Mouse (Mus musculus) left cerebral cortex, adult 11 months (tissue): ENCODE measurements at regions not wholly inside any gene's neighbourhood (a gene's known extent, or its start where the extent isn't known, plus 50 kb on each side); places are given as distances from the start of the nearest gene placed in this dataset.
A peak's percentile ranks its signal among the peaks of the same experiment; 100 is the strongest.

Experiments used
- DNase-seq: peaks from one replicate; pipeline ENCODE4 v3.0.0; 2022; ENCODE audit warnings: low spot score

GRCm38 (mm10) chr5:41206462-41206861 is 501.5 kb downstream of the Rab28 start:
- no peak for DNase-seq

- no peak for DNase-seq
These were observed 503.5 kb downstream of the Rab28 start for GRCm38 (mm10) chr5:41204417-41204816.

GRCm38 (mm10) chr5:41187193-41187592 is 520.8 kb downstream of the Rab28 start:
- no peak for DNase-seq

- no peak for DNase-seq
These were observed 530.7 kb downstream of the Rab28 start for GRCm38 (mm10) chr5:41177220-41177619.

GRCm38 (mm10) chr5:41165870-41166626 is 541.9 kb downstream of the Rab28 start:
- DNase-seq: no peak

GRCm38 (mm10) chr5:41125050-41125449 is 582.9 kb downstream of the Rab28 start:
- DNase-seq: peak; percentile 7

- DNase-seq: no peak
These were observed 590.3 kb downstream of the Rab28 start for GRCm38 (mm10) chr5:41117658-41118057.

GRCm38 (mm10) chr5:41087773-41088172 is 620.2 kb downstream of the Rab28 start:
- DNase-seq: no peak

GRCm38 (mm10) chr5:41076412-41076811 is 631.5 kb downstream of the Rab28 start:
- DNase-seq: peak; percentile 9

- DNase-seq: no peak
These were observed 646.3 kb downstream of the Rab28 start for GRCm38 (mm10) chr5:41061646-41062045.

- no peak for DNase-seq
These were observed 646.7 kb downstream of the Rab28 start for GRCm38 (mm10) chr5:41061222-41061621.

- no peak for DNase-seq
These were observed 649.9 kb downstream of the Rab28 start for GRCm38 (mm10) chr5:41058015-41058414.

GRCm38 (mm10) chr5:41051948-41052347 is 656.0 kb downstream of the Rab28 start:
- DNase-seq: no peak

GRCm38 (mm10) chr5:41048515-41048914 is 659.4 kb downstream of the Rab28 start:
- no peak for DNase-seq

GRCm38 (mm10) chr5:41045221-41045620 is 662.7 kb downstream of the Rab28 start:
- DNase-seq: no peak

GRCm38 (mm10) chr5:41044465-41044864 is 663.5 kb downstream of the Rab28 start:
- peak; percentile 54 for DNase-seq

- DNase-seq: no peak
These were observed 669.2 kb downstream of the Rab28 start for GRCm38 (mm10) chr5:41038790-41039189.

GRCm38 (mm10) chr5:41006692-41007091 is 701.3 kb downstream of the Rab28 start:
- no peak for DNase-seq

GRCm38 (mm10) chr5:40986562-40986961 is 721.4 kb downstream of the Rab28 start:
- DNase-seq: no peak

GRCm38 (mm10) chr5:40974892-40975291 is 733.1 kb downstream of the Rab28 start:
- no peak for DNase-seq

- DNase-seq: peak; percentile 70
These were observed 754.9 kb downstream of the Rab28 start for GRCm38 (mm10) chr5:40952901-40953595.

- no peak for DNase-seq
These were observed 778.8 kb downstream of the Rab28 start for GRCm38 (mm10) chr5:40929127-40929526.

GRCm38 (mm10) chr5:40920920-40921319 is 787.0 kb downstream of the Rab28 start:
- no peak for DNase-seq

GRCm38 (mm10) chr5:40908803-40909202 is 799.2 kb downstream of the Rab28 start:
- DNase-seq: no peak
